Mouse (Mus musculus): ENCODE measurements around the gene Acot1. TPM values are rescaled to one million over a fixed set of nuclear protein-coding genes. Genes with fewer than 3 reads are reported as not detected.
A peak's percentile ranks its signal among the peaks of the same experiment; 100 is the strongest.

Acot1 gene
- total and polyA plus RNA-seq, 2 experiments from 2014 or later = 122 to 137 TPM

- 0 out of 2 replicates have a peak, but pooled peaks cover 15% of the 10 kb centered on the region for H3K27me3 ChIP-seq (ENCODE audit: control insufficient read depth, insufficient read depth, low read length)
- ATAC-seq (ENCODE audit: insufficient read depth, low read depth) (no peak), DNase-seq (ENCODE audit: low spot score) (no peak)
- peak overlapping the region; percentile 65 for H3K4me2 ChIP-seq (ENCODE audit: low read depth, low read length)
- no peak overlapping the region for H3K27ac ChIP-seq (ENCODE audit: low read depth)
- 0 out of 2 replicates have a peak, but pooled peaks cover 4% of the 10 kb centered on the region for H3K4me1 ChIP-seq (ENCODE audit: control insufficient read depth, insufficient read depth)
- peak overlapping the region; percentile 32 for H3K9ac ChIP-seq (replicated peaks; ENCODE audit: low read depth, low read length)
- H3K4me3 ChIP-seq (ENCODE audit: low read depth, low read length) = peak overlapping the region; percentile 46
- H3K9me3 ChIP-seq (replicated peaks; ENCODE audit: control insufficient read depth, low read length) = 0 out of 2 replicates have a peak, but pooled peaks cover 6% of the 10 kb centered on the region
- no peak for TF ChIP-seq EP300 (IDR thresholded peaks at IDR 0.05; ENCODE audit: low read depth)
- no peak for TF ChIP-seq CTCF (IDR thresholded peaks at IDR 0.05; ENCODE audit: low read depth)
- WGBS = 7% methylated on average over 16 of the region's 16 CpGs
- no peaks in the 10 kb centered on the region for H3K36me3 ChIP-seq (replicated peaks; ENCODE audit: control insufficient read depth, insufficient read depth, low read length)
Observed at GRCm38 (mm10) chr12:84053173-84053572, 43.9 kb downstream of the Acot1 start.

GRCm38 (mm10) chr12:84053679-84054391 lies 44.5 kb downstream of the Acot1 start:
- DNase-seq (ENCODE audit: low spot score) (peak; percentile 21), ATAC-seq (ENCODE audit: insufficient read depth, low read depth) (no peak)
- Histone ChIP-seq H3K4me1 (ENCODE audit: control insufficient read depth, insufficient read depth) (0 out of 2 replicates have a peak, but pooled peaks cover 4% of the 10 kb centered on the region), H3K4me3 (ENCODE audit: low read depth, low read length) (peak overlapping the region; percentile 46), H3K4me2 (ENCODE audit: low read depth, low read length) (peak overlapping the region; percentile 65), H3K9me3 (replicated peaks; ENCODE audit: control insufficient read depth, low read length) (0 out of 2 replicates have a peak, but pooled peaks cover under 1% of the 10 kb centered on the region), H3K36me3 (replicated peaks; ENCODE audit: control insufficient read depth, insufficient read depth, low read length) (no peaks in the 10 kb centered on the region), H3K27me3 (ENCODE audit: control insufficient read depth, insufficient read depth, low read length) (0 out of 2 replicates have a peak, but pooled peaks cover 15% of the 10 kb centered on the region), H3K9ac (replicated peaks; ENCODE audit: low read depth, low read length) (peak overlapping the region; percentile 32), H3K27ac (ENCODE audit: low read depth) (no peak overlapping the region)
- WGBS = 2% methylated on average over 38 of the region's 46 CpGs
- TF ChIP-seq CTCF (IDR thresholded peaks at IDR 0.05; ENCODE audit: low read depth) = peak; percentile 24; the same call in 1 of the 2 replicates
- TF ChIP-seq EP300 (IDR thresholded peaks at IDR 0.05; ENCODE audit: low read depth) = no peak

- Histone ChIP-seq H3K27ac (ENCODE audit: low read depth) (no peak overlapping the region), H3K4me2 (ENCODE audit: low read depth, low read length) (no peak overlapping the region), H3K36me3 (replicated peaks; ENCODE audit: control insufficient read depth, insufficient read depth, low read length) (no peaks in the 10 kb centered on the region), H3K4me3 (ENCODE audit: low read depth, low read length) (no peak overlapping the region), H3K9ac (replicated peaks; ENCODE audit: low read depth, low read length) (no peak overlapping the region), H3K27me3 (ENCODE audit: control insufficient read depth, insufficient read depth, low read length) (no peaks in the 10 kb centered on the region), H3K9me3 (replicated peaks; ENCODE audit: control insufficient read depth, low read length) (no peaks in the 10 kb centered on the region), H3K4me1 (ENCODE audit: control insufficient read depth, insufficient read depth) (no peaks in the 10 kb centered on the region)
- ATAC-seq (ENCODE audit: insufficient read depth, low read depth) (no peak), DNase-seq (ENCODE audit: low spot score) (peak; percentile 16)
- 17% methylated on average over 2 of the region's 2 CpGs for WGBS
- TF ChIP-seq CTCF (IDR thresholded peaks at IDR 0.05; ENCODE audit: low read depth) = peak; percentile 47
- no peak for TF ChIP-seq EP300 (IDR thresholded peaks at IDR 0.05; ENCODE audit: low read depth)
Observed at GRCm38 (mm10) chr12:84060946-84061345, 51.7 kb downstream of the Acot1 start.

- no peaks in the 10 kb centered on the region for H3K4me1 ChIP-seq (ENCODE audit: control insufficient read depth, insufficient read depth)
- no peak overlapping the region for H3K9ac ChIP-seq (replicated peaks; ENCODE audit: low read depth, low read length)
- TF ChIP-seq CTCF (IDR thresholded peaks at IDR 0.05; ENCODE audit: low read depth) (no peak), EP300 (IDR thresholded peaks at IDR 0.05; ENCODE audit: low read depth) (no peak)
- 88% methylated on average over 20 of the region's 20 CpGs for WGBS
- no peaks in the 10 kb centered on the region for H3K36me3 ChIP-seq (replicated peaks; ENCODE audit: control insufficient read depth, insufficient read depth, low read length)
- H3K9me3 ChIP-seq (replicated peaks; ENCODE audit: control insufficient read depth, low read length) = no peaks in the 10 kb centered on the region
- no peak overlapping the region for H3K27ac ChIP-seq (ENCODE audit: low read depth)
- H3K4me2 ChIP-seq (ENCODE audit: low read depth, low read length) = no peak overlapping the region
- ATAC-seq (ENCODE audit: insufficient read depth, low read depth) = no peak
- H3K27me3 ChIP-seq (ENCODE audit: control insufficient read depth, insufficient read depth, low read length) = no peaks in the 10 kb centered on the region
- no peak overlapping the region for H3K4me3 ChIP-seq (ENCODE audit: low read depth, low read length)
- DNase-seq (ENCODE audit: low spot score) = no peak
Observed at GRCm38 (mm10) chr12:84062336-84062735, 53.0 kb downstream of the Acot1 start.

- no peaks in the 10 kb centered on the region for H3K4me1 ChIP-seq (ENCODE audit: control insufficient read depth, insufficient read depth)
- no peak for DNase-seq (ENCODE audit: low spot score)
- WGBS = 61% methylated on average over 5 of the region's 5 CpGs
Observed at GRCm38 (mm10) chr12:84063228-84063627, 53.9 kb downstream of the Acot1 start.

More at GRCm38 (mm10) chr12:84063228-84063627, 53.9 kb downstream of the Acot1 start:
- H3K27ac ChIP-seq (ENCODE audit: low read depth) = no peak overlapping the region
- H3K36me3 ChIP-seq (replicated peaks; ENCODE audit: control insufficient read depth, insufficient read depth, low read length) = no peaks in the 10 kb centered on the region
- ATAC-seq (ENCODE audit: insufficient read depth, low read depth) = no peak
- TF ChIP-seq CTCF (IDR thresholded peaks at IDR 0.05; ENCODE audit: low read depth) (peak; percentile 10; the same call in 1 of the 2 replicates), EP300 (IDR thresholded peaks at IDR 0.05; ENCODE audit: low read depth) (no peak)
- no peak overlapping the region for H3K4me3 ChIP-seq (ENCODE audit: low read depth, low read length)
- H3K9ac ChIP-seq (replicated peaks; ENCODE audit: low read depth, low read length) = no peak overlapping the region
- H3K27me3 ChIP-seq (ENCODE audit: control insufficient read depth, insufficient read depth, low read length) = peaks cover 5% of the 10 kb centered on the region; the same call in 1 of the 2 replicates
- H3K9me3 ChIP-seq (replicated peaks; ENCODE audit: control insufficient read depth, low read length) = no peaks in the 10 kb centered on the region
- H3K4me2 ChIP-seq (ENCODE audit: low read depth, low read length) = no peak overlapping the region

Measured in heart, postnatal 0 days (tissue).